Mouse (Mus musculus) kidney, postnatal 14 days (tissue): ENCODE measurements at regions not wholly inside any gene's neighbourhood (a gene's known extent, or its start where the extent isn't known, plus 50 kb on each side); places are given as distances from the start of the nearest gene placed in this dataset.

Experiments used
- DNase-seq: peaks from one replicate; pipeline ENCODE4 v3.0.0; 2022; ENCODE audit warnings: mixed read lengths

GRCm38 (mm10) chr16:26302045-26302444, 69.6 kb downstream of the Cldn1 start:
- no peak for DNase-seq

- peak; percentile 44 for DNase-seq
Observed at GRCm38 (mm10) chr16:26291692-26292091, 79.9 kb downstream of the Cldn1 start.

GRCm38 (mm10) chr16:26285627-26286026, 86.0 kb downstream of the Cldn1 start:
- no peak for DNase-seq

- no peak for DNase-seq
Observed at GRCm38 (mm10) chr16:26284713-26285112, 86.9 kb downstream of the Cldn1 start.

- DNase-seq = no peak
Observed at GRCm38 (mm10) chr16:26282418-26282817, 89.2 kb downstream of the Cldn1 start.

- peak; percentile 17 for DNase-seq
Observed at GRCm38 (mm10) chr16:26281496-26281895, 90.1 kb downstream of the Cldn1 start.

- DNase-seq = no peak
Observed at GRCm38 (mm10) chr16:26276789-26277188, 94.9 kb downstream of the Cldn1 start.

- peak; percentile 23 for DNase-seq
Observed at GRCm38 (mm10) chr16:26252824-26253223, 118.8 kb downstream of the Cldn1 start.

- DNase-seq = no peak
Observed at GRCm38 (mm10) chr16:26251698-26252097, 119.9 kb downstream of the Cldn1 start.

- no peak for DNase-seq
Observed at GRCm38 (mm10) chr16:26251027-26251426, 120.6 kb downstream of the Cldn1 start.

- no peak for DNase-seq
Observed at GRCm38 (mm10) chr16:26248939-26249338, 122.7 kb downstream of the Cldn1 start.

GRCm38 (mm10) chr16:26247926-26248325, 123.7 kb downstream of the Cldn1 start:
- DNase-seq = no peak

GRCm38 (mm10) chr16:26235239-26235638, 129.7 kb upstream of the P3h2 start:
- DNase-seq = no peak

- peak; percentile 90 for DNase-seq
Observed at GRCm38 (mm10) chr16:26234113-26234512, 128.5 kb upstream of the P3h2 start.

GRCm38 (mm10) chr16:26231110-26231509, 125.5 kb upstream of the P3h2 start:
- no peak for DNase-seq

GRCm38 (mm10) chr16:26211418-26211817, 105.8 kb upstream of the P3h2 start:
- no peak for DNase-seq

GRCm38 (mm10) chr16:26199125-26199524, 93.5 kb upstream of the P3h2 start:
- DNase-seq = no peak

GRCm38 (mm10) chr16:26196345-26196744, 90.8 kb upstream of the P3h2 start:
- peak; percentile 26 for DNase-seq

- DNase-seq = no peak
Observed at GRCm38 (mm10) chr16:26185288-26186281, 80.0 kb upstream of the P3h2 start.

GRCm38 (mm10) chr16:26184647-26185262, 79.2 kb upstream of the P3h2 start:
- no peak for DNase-seq

GRCm38 (mm10) chr16:26183530-26183929, 77.9 kb upstream of the P3h2 start:
- peak; percentile 14 for DNase-seq

GRCm38 (mm10) chr16:26181716-26182115, 76.1 kb upstream of the P3h2 start:
- DNase-seq = no peak

- peak; percentile 55 for DNase-seq
Observed at GRCm38 (mm10) chr16:26171441-26171840, 65.9 kb upstream of the P3h2 start.

- peak; percentile 36 for DNase-seq
Observed at GRCm38 (mm10) chr16:26169382-26169781, 63.8 kb upstream of the P3h2 start.
